Mouse (Mus musculus): ENCODE measurements around the gene Ttc29.

Ttc29 gene

GRCm38 (mm10) chr8:78354801-78355200 is 141.7 kb downstream of the Ttc29 start:
- 0 out of 2 replicates have a peak, but pooled peaks cover 12% of the 10 kb centered on the region for H3K4me1 ChIP-seq (replicated peaks; ENCODE audit: low read depth, low read length)
- H3K36me3 ChIP-seq (ENCODE audit: insufficient read depth, low read length): no peaks in the 10 kb centered on the region
- no peak overlapping the region for H3K4me3 ChIP-seq (replicated peaks; ENCODE audit: low read length)
- no peaks in the 10 kb centered on the region for H3K27me3 ChIP-seq (ENCODE audit: insufficient read depth, low read length)
- H3K9me3 ChIP-seq (ENCODE audit: low read length): no peaks in the 10 kb centered on the region
- TF ChIP-seq CTCF (conservative IDR thresholded peaks at IDR 0.05; ENCODE audit: low read length) (no peak), NANOG (IDR thresholded peaks at IDR 0.05; ENCODE audit: borderline replicate concordance, low read length) (no peak), POU5F1 (IDR thresholded peaks at IDR 0.05; ENCODE audit: borderline replicate concordance, low read length) (no peak)

GRCm38 (mm10) chr8:78390756-78391155 is 177.7 kb downstream of the Ttc29 start:
- peak overlapping the region; percentile 51 for H3K4me3 ChIP-seq (replicated peaks; ENCODE audit: low read length)
- no peaks in the 10 kb centered on the region for H3K27me3 ChIP-seq (ENCODE audit: insufficient read depth, low read length)
- H3K36me3 ChIP-seq (ENCODE audit: insufficient read depth, low read length): no peaks in the 10 kb centered on the region
- peaks cover 29% of the 10 kb centered on the region for H3K4me1 ChIP-seq (replicated peaks; ENCODE audit: low read depth, low read length)
- peaks cover 9% of the 10 kb centered on the region; the same call in 1 of the 2 replicates for H3K9me3 ChIP-seq (ENCODE audit: low read length)
- TF ChIP-seq NANOG (IDR thresholded peaks at IDR 0.05; ENCODE audit: borderline replicate concordance, low read length) (no peak), POU5F1 (IDR thresholded peaks at IDR 0.05; ENCODE audit: borderline replicate concordance, low read length) (no peak), CTCF (conservative IDR thresholded peaks at IDR 0.05; ENCODE audit: low read length) (no peak)

- TF ChIP-seq POU5F1 (IDR thresholded peaks at IDR 0.05; ENCODE audit: borderline replicate concordance, low read length): no peak
- no peak for TF ChIP-seq CTCF (conservative IDR thresholded peaks at IDR 0.05; ENCODE audit: low read length)
- no peak for TF ChIP-seq NANOG (IDR thresholded peaks at IDR 0.05; ENCODE audit: borderline replicate concordance, low read length)
- H3K4me1 ChIP-seq (replicated peaks; ENCODE audit: low read depth, low read length): peaks cover 64% of the 10 kb centered on the region
- peak overlapping the region; percentile 71; the same call in 1 of the 2 replicates for H3K4me3 ChIP-seq (replicated peaks; ENCODE audit: low read length)
- H3K36me3 ChIP-seq (ENCODE audit: insufficient read depth, low read length): no peaks in the 10 kb centered on the region
- no peaks in the 10 kb centered on the region for H3K9me3 ChIP-seq (ENCODE audit: low read length)
- peaks cover 35% of the 10 kb centered on the region for H3K27me3 ChIP-seq (ENCODE audit: insufficient read depth, low read length)
These were observed 206.2 kb downstream of the Ttc29 start for GRCm38 (mm10) chr8:78419272-78419671.

GRCm38 (mm10) chr8:78420101-78420503 is 207.0 kb downstream of the Ttc29 start:
- Histone ChIP-seq H3K4me3 (replicated peaks; ENCODE audit: low read length) (peak overlapping the region; percentile 71), H3K36me3 (ENCODE audit: insufficient read depth, low read length) (no peaks in the 10 kb centered on the region), H3K27me3 (ENCODE audit: insufficient read depth, low read length) (peaks cover 41% of the 10 kb centered on the region), H3K4me1 (replicated peaks; ENCODE audit: low read depth, low read length) (peaks cover 71% of the 10 kb centered on the region), H3K9me3 (ENCODE audit: low read length) (no peaks in the 10 kb centered on the region)
- TF ChIP-seq CTCF (conservative IDR thresholded peaks at IDR 0.05; ENCODE audit: low read length): no peak
- TF ChIP-seq NANOG (IDR thresholded peaks at IDR 0.05; ENCODE audit: borderline replicate concordance, low read length): no peak
- no peak for TF ChIP-seq POU5F1 (IDR thresholded peaks at IDR 0.05; ENCODE audit: borderline replicate concordance, low read length)

GRCm38 (mm10) chr8:78423937-78424336 is 210.8 kb downstream of the Ttc29 start:
- Histone ChIP-seq H3K9me3 (ENCODE audit: low read length) (no peaks in the 10 kb centered on the region), H3K27me3 (ENCODE audit: insufficient read depth, low read length) (peaks cover 77% of the 10 kb centered on the region), H3K36me3 (ENCODE audit: insufficient read depth, low read length) (no peaks in the 10 kb centered on the region), H3K4me3 (replicated peaks; ENCODE audit: low read length) (no peak overlapping the region), H3K4me1 (replicated peaks; ENCODE audit: low read depth, low read length) (peaks cover 82% of the 10 kb centered on the region)
- TF ChIP-seq CTCF (conservative IDR thresholded peaks at IDR 0.05; ENCODE audit: low read length): no peak
- TF ChIP-seq NANOG (IDR thresholded peaks at IDR 0.05; ENCODE audit: borderline replicate concordance, low read length): peak; percentile 36; the same call in 1 of the 2 replicates
- no peak for TF ChIP-seq POU5F1 (IDR thresholded peaks at IDR 0.05; ENCODE audit: borderline replicate concordance, low read length)

DNA sequence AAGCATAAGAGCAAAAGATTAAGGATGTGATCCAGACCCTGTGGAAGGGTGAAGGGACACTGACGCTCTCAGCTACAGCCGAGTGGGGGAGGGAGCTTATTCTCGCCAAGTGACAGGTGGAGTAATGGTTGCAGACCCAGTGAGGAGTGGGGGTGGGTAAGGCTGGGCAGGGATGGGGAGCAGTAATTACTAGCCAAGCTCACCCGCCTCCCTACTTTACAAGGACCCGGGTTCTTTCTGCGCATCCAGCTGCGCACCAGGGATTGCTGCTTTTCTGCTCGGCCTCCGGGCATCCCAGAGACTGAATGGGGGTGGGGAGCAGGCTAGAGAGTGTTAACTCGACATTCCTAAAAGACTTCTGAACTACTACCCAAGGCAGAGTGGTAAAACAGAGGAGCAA is 213.4 kb downstream of the Ttc29 start:
- H3K9me3 ChIP-seq (ENCODE audit: low read length): no peaks in the 10 kb centered on the region
- H3K4me1 ChIP-seq (replicated peaks; ENCODE audit: low read depth, low read length): peaks cover 59% of the 10 kb centered on the region
- peak overlapping the region; percentile 69 for H3K4me3 ChIP-seq (replicated peaks; ENCODE audit: low read length)
- H3K27me3 ChIP-seq (ENCODE audit: insufficient read depth, low read length): peaks cover 73% of the 10 kb centered on the region
- no peaks in the 10 kb centered on the region for H3K36me3 ChIP-seq (ENCODE audit: insufficient read depth, low read length)
- TF ChIP-seq NANOG (IDR thresholded peaks at IDR 0.05; ENCODE audit: borderline replicate concordance, low read length) (no peak), CTCF (conservative IDR thresholded peaks at IDR 0.05; ENCODE audit: low read length) (no peak), POU5F1 (IDR thresholded peaks at IDR 0.05; ENCODE audit: borderline replicate concordance, low read length) (no peak)

DNA sequence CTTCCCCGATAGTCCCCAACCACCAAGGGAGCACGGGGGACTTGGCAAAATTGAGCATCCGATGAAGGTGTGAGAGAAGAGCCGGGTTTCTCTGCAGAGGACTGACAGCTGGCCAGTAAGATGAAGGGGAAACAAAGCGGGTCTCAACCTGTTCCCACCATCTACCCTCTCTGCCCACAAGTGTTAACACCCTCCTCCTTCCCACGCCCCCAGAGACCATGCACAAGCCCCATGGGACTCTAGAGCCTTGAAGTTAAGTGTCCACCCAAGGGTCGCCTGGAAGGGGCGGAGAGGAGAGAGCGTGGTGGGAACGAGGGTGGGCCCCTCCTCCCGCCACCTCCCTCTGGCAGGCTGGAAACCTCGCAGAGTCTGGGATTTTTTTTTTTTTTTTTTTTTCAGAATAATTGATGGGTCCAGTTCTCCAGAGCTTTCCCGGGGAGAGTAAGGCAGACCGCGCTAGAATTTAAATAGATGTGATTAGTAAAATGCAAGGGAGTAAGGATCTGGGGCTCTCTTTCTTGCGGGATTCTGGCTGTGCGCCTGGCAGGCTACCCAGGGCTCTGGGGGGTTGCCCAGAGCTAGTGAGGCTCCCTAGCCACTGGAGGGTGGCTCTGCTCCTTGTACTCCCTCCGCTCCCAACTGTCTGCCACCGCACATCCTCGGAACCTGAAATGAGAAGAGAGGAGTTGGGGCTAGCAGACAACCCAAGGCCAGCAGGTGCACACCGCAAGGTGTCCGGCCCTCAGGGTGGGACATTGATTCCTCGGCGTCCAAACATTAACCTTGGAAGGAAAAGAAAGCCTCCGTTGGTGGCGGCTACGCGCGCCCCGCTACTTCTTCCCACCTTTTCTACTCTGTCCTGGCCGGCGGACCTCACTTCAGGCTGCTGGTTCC is 214.0 kb downstream of the Ttc29 start:
- H3K4me3 ChIP-seq (replicated peaks; ENCODE audit: low read length): peak overlapping the region; percentile 69
- no peaks in the 10 kb centered on the region for H3K9me3 ChIP-seq (ENCODE audit: low read length)
- TF ChIP-seq CTCF (conservative IDR thresholded peaks at IDR 0.05; ENCODE audit: low read length) (no peak), NANOG (IDR thresholded peaks at IDR 0.05; ENCODE audit: borderline replicate concordance, low read length) (no peak), POU5F1 (IDR thresholded peaks at IDR 0.05; ENCODE audit: borderline replicate concordance, low read length) (no peak)
- peaks cover 62% of the 10 kb centered on the region for H3K4me1 ChIP-seq (replicated peaks; ENCODE audit: low read depth, low read length)
- no peaks in the 10 kb centered on the region for H3K36me3 ChIP-seq (ENCODE audit: insufficient read depth, low read length)
- peaks cover 67% of the 10 kb centered on the region for H3K27me3 ChIP-seq (ENCODE audit: insufficient read depth, low read length)

GRCm38 (mm10) chr8:78427769-78428130 is 214.7 kb downstream of the Ttc29 start:
- H3K4me3 ChIP-seq (replicated peaks; ENCODE audit: low read length): peak overlapping the region; percentile 69
- TF ChIP-seq NANOG (IDR thresholded peaks at IDR 0.05; ENCODE audit: borderline replicate concordance, low read length): no peak
- no peak for TF ChIP-seq CTCF (conservative IDR thresholded peaks at IDR 0.05; ENCODE audit: low read length)
- no peak for TF ChIP-seq POU5F1 (IDR thresholded peaks at IDR 0.05; ENCODE audit: borderline replicate concordance, low read length)
- H3K4me1 ChIP-seq (replicated peaks; ENCODE audit: low read depth, low read length): peaks cover 69% of the 10 kb centered on the region

More at GRCm38 (mm10) chr8:78427769-78428130, 214.7 kb downstream of the Ttc29 start:
- no peaks in the 10 kb centered on the region for H3K36me3 ChIP-seq (ENCODE audit: insufficient read depth, low read length)
- no peaks in the 10 kb centered on the region for H3K9me3 ChIP-seq (ENCODE audit: low read length)
- H3K27me3 ChIP-seq (ENCODE audit: insufficient read depth, low read length): peaks cover 67% of the 10 kb centered on the region

Data from E14TG2a.4 (cell line).